Mouse (Mus musculus) embryo, embryonic 9.5 days (tissue): ENCODE data around the gene Creb5.
A peak's percentile ranks its signal among the peaks of the same experiment; 100 is the strongest.

Experiments
- DNase-seq: peaks from one replicate; pipeline ENCODE4 v3.0.0-alpha.2; 2017; ENCODE audit errors: extremely low spot score

Gene Creb5

GRCm38 (mm10) chr6:53545989-53546388 lies 258.9 kb downstream of the Creb5 start:
- DNase-seq, result no peak

GRCm38 (mm10) chr6:53548236-53548635 lies 261.2 kb downstream of the Creb5 start:
- DNase-seq, result no peak

GRCm38 (mm10) chr6:53549409-53549808 lies 262.3 kb downstream of the Creb5 start:
- no peak for DNase-seq

- DNase-seq, result no peak
Measured at GRCm38 (mm10) chr6:53556050-53556449, 269.0 kb downstream of the Creb5 start.

GRCm38 (mm10) chr6:53560928-53561327 lies 273.9 kb downstream of the Creb5 start:
- DNase-seq, result no peak

GRCm38 (mm10) chr6:53562586-53562985 lies 275.5 kb downstream of the Creb5 start:
- DNase-seq, result no peak

- no peak for DNase-seq
Measured at GRCm38 (mm10) chr6:53563546-53564185, 276.6 kb downstream of the Creb5 start.

- DNase-seq, result no peak
Measured at GRCm38 (mm10) chr6:53569436-53569835, 282.4 kb downstream of the Creb5 start.

- DNase-seq, result no peak
Measured at GRCm38 (mm10) chr6:53570906-53571305, 283.8 kb downstream of the Creb5 start.

GRCm38 (mm10) chr6:53571571-53572122 lies 284.6 kb downstream of the Creb5 start:
- no peak for DNase-seq

- no peak for DNase-seq
Measured at GRCm38 (mm10) chr6:53572456-53572855, 285.4 kb downstream of the Creb5 start.

GRCm38 (mm10) chr6:53572979-53573710 lies 286.1 kb downstream of the Creb5 start:
- peak; percentile 58 for DNase-seq

GRCm38 (mm10) chr6:53573711-53574065 lies 286.6 kb downstream of the Creb5 start:
- DNase-seq, result peak; percentile 31

- DNase-seq, result no peak
Measured at GRCm38 (mm10) chr6:53574097-53574496, 287.0 kb downstream of the Creb5 start.

GRCm38 (mm10) chr6:53575191-53575590 lies 288.1 kb downstream of the Creb5 start:
- DNase-seq, result no peak

GRCm38 (mm10) chr6:53575836-53576235 lies 288.8 kb downstream of the Creb5 start:
- DNase-seq, result no peak

- DNase-seq, result no peak
Measured at GRCm38 (mm10) chr6:53576841-53577240, 289.8 kb downstream of the Creb5 start.

- DNase-seq, result no peak
Measured at GRCm38 (mm10) chr6:53577776-53578175, 290.7 kb downstream of the Creb5 start.

- DNase-seq, result no peak
Measured at GRCm38 (mm10) chr6:53580346-53580745, 293.3 kb downstream of the Creb5 start.

GRCm38 (mm10) chr6:53583234-53583875 lies 296.3 kb downstream of the Creb5 start:
- DNase-seq, result no peak

GRCm38 (mm10) chr6:53584718-53585405 lies 297.8 kb downstream of the Creb5 start:
- no peak for DNase-seq

- no peak for DNase-seq
Measured at GRCm38 (mm10) chr6:53589746-53590145, 302.7 kb downstream of the Creb5 start.
